Mouse (Mus musculus): ENCODE measurements at regions not wholly inside any gene's neighbourhood (a gene's known extent, or its start where the extent isn't known, plus 50 kb on each side); places are given as distances from the start of the nearest gene placed in this dataset.

GRCm38 (mm10) chr15:90819949-90820655 is 140.9 kb upstream of the Cpne8 start:
- Histone ChIP-seq H3K4me1 (ENCODE audit: control insufficient read depth, insufficient read depth, low read length) (no peaks in the 10 kb centered on the region), H3K9me3 (replicated peaks; ENCODE audit: control insufficient read depth, low read length) (no peaks in the 10 kb centered on the region), H3K36me3 (replicated peaks; ENCODE audit: control insufficient read depth, insufficient read depth, low read depth, low read length) (no peaks in the 10 kb centered on the region), H3K9ac (replicated peaks; ENCODE audit: low read length) (no peak overlapping the region), H3K27ac (replicated peaks; ENCODE audit: low read depth, low read length) (no peak overlapping the region), H3K4me2 (ENCODE audit: low read depth, low read length) (no peak overlapping the region), H3K4me3 (ENCODE audit: low read depth, low read length) (no peak overlapping the region), H3K27me3 (ENCODE audit: control insufficient read depth, insufficient read depth, low read length) (no peaks in the 10 kb centered on the region)
- ATAC-seq (replicated peaks; ENCODE audit: insufficient number of reproducible peaks, low FRiP score, low TSS enrichment, low read depth) (no peak), DNase-seq (ENCODE audit: low spot score) (no peak)
- 40% methylated on average over 14 of the region's 14 CpGs for WGBS

GRCm38 (mm10) chr15:90818161-90818560 is 138.9 kb upstream of the Cpne8 start:
- Histone ChIP-seq H3K9ac (replicated peaks; ENCODE audit: low read length) (no peak overlapping the region), H3K27me3 (ENCODE audit: control insufficient read depth, insufficient read depth, low read length) (no peaks in the 10 kb centered on the region), H3K4me3 (ENCODE audit: low read depth, low read length) (no peak overlapping the region), H3K9me3 (replicated peaks; ENCODE audit: control insufficient read depth, low read length) (no peaks in the 10 kb centered on the region), H3K36me3 (replicated peaks; ENCODE audit: control insufficient read depth, insufficient read depth, low read depth, low read length) (no peaks in the 10 kb centered on the region), H3K27ac (replicated peaks; ENCODE audit: low read depth, low read length) (no peak overlapping the region), H3K4me1 (ENCODE audit: control insufficient read depth, insufficient read depth, low read length) (no peaks in the 10 kb centered on the region), H3K4me2 (ENCODE audit: low read depth, low read length) (no peak overlapping the region)
- DNase-seq (ENCODE audit: low spot score) (no peak), ATAC-seq (replicated peaks; ENCODE audit: insufficient number of reproducible peaks, low FRiP score, low TSS enrichment, low read depth) (no peak)
- WGBS = 85% methylated on average over 4 of the region's 4 CpGs

- WGBS = 70% methylated on average over 5 of the region's 5 CpGs
- Histone ChIP-seq H3K9me3 (replicated peaks; ENCODE audit: control insufficient read depth, low read length) (no peaks in the 10 kb centered on the region), H3K36me3 (replicated peaks; ENCODE audit: control insufficient read depth, insufficient read depth, low read depth, low read length) (no peaks in the 10 kb centered on the region), H3K4me2 (ENCODE audit: low read depth, low read length) (no peak overlapping the region), H3K4me1 (ENCODE audit: control insufficient read depth, insufficient read depth, low read length) (no peaks in the 10 kb centered on the region), H3K4me3 (ENCODE audit: low read depth, low read length) (no peak overlapping the region), H3K27me3 (ENCODE audit: control insufficient read depth, insufficient read depth, low read length) (no peaks in the 10 kb centered on the region), H3K9ac (replicated peaks; ENCODE audit: low read length) (no peak overlapping the region), H3K27ac (replicated peaks; ENCODE audit: low read depth, low read length) (no peak overlapping the region)
- no peak for ATAC-seq (replicated peaks; ENCODE audit: insufficient number of reproducible peaks, low FRiP score, low TSS enrichment, low read depth)
- DNase-seq (ENCODE audit: low spot score) = no peak
These were observed 134.7 kb upstream of the Cpne8 start for GRCm38 (mm10) chr15:90813907-90814306.

GRCm38 (mm10) chr15:90810341-90810740 is 131.1 kb upstream of the Cpne8 start:
- ATAC-seq (replicated peaks; ENCODE audit: insufficient number of reproducible peaks, low FRiP score, low TSS enrichment, low read depth) (no peak), DNase-seq (ENCODE audit: low spot score) (no peak)
- 77% methylated on average over 3 of the region's 3 CpGs for WGBS
- H3K9ac ChIP-seq (replicated peaks; ENCODE audit: low read length) = no peak overlapping the region
- no peaks in the 10 kb centered on the region for H3K27me3 ChIP-seq (ENCODE audit: control insufficient read depth, insufficient read depth, low read length)
- no peak overlapping the region for H3K4me2 ChIP-seq (ENCODE audit: low read depth, low read length)
- no peaks in the 10 kb centered on the region for H3K36me3 ChIP-seq (replicated peaks; ENCODE audit: control insufficient read depth, insufficient read depth, low read depth, low read length)
- no peak overlapping the region for H3K27ac ChIP-seq (replicated peaks; ENCODE audit: low read depth, low read length)
- no peaks in the 10 kb centered on the region for H3K9me3 ChIP-seq (replicated peaks; ENCODE audit: control insufficient read depth, low read length)
- no peak overlapping the region for H3K4me3 ChIP-seq (ENCODE audit: low read depth, low read length)
- H3K4me1 ChIP-seq (ENCODE audit: control insufficient read depth, insufficient read depth, low read length) = no peaks in the 10 kb centered on the region

- H3K9me3 ChIP-seq (replicated peaks; ENCODE audit: control insufficient read depth, low read length) = no peaks in the 10 kb centered on the region
- H3K4me3 ChIP-seq (ENCODE audit: low read depth, low read length) = no peak overlapping the region
- WGBS = 80% methylated on average over 6 of the region's 6 CpGs
- DNase-seq (ENCODE audit: low spot score) (no peak), ATAC-seq (replicated peaks; ENCODE audit: insufficient number of reproducible peaks, low FRiP score, low TSS enrichment, low read depth) (no peak)
- no peak overlapping the region for H3K9ac ChIP-seq (replicated peaks; ENCODE audit: low read length)
- H3K4me1 ChIP-seq (ENCODE audit: control insufficient read depth, insufficient read depth, low read length) = no peaks in the 10 kb centered on the region
- no peaks in the 10 kb centered on the region for H3K27me3 ChIP-seq (ENCODE audit: control insufficient read depth, insufficient read depth, low read length)
- no peak overlapping the region for H3K4me2 ChIP-seq (ENCODE audit: low read depth, low read length)
- no peaks in the 10 kb centered on the region for H3K36me3 ChIP-seq (replicated peaks; ENCODE audit: control insufficient read depth, insufficient read depth, low read depth, low read length)
- no peak overlapping the region for H3K27ac ChIP-seq (replicated peaks; ENCODE audit: low read depth, low read length)
These were observed 129.0 kb upstream of the Cpne8 start for GRCm38 (mm10) chr15:90808236-90808635.

- Histone ChIP-seq H3K4me1 (ENCODE audit: control insufficient read depth, insufficient read depth, low read length) (no peaks in the 10 kb centered on the region), H3K9ac (replicated peaks; ENCODE audit: low read length) (no peak overlapping the region), H3K27ac (replicated peaks; ENCODE audit: low read depth, low read length) (no peak overlapping the region), H3K27me3 (ENCODE audit: control insufficient read depth, insufficient read depth, low read length) (no peaks in the 10 kb centered on the region), H3K36me3 (replicated peaks; ENCODE audit: control insufficient read depth, insufficient read depth, low read depth, low read length) (no peaks in the 10 kb centered on the region), H3K4me3 (ENCODE audit: low read depth, low read length) (no peak overlapping the region), H3K9me3 (replicated peaks; ENCODE audit: control insufficient read depth, low read length) (no peaks in the 10 kb centered on the region), H3K4me2 (ENCODE audit: low read depth, low read length) (no peak overlapping the region)
- WGBS = 72% methylated on average over 7 of the region's 8 CpGs
- DNase-seq (ENCODE audit: low spot score) (no peak), ATAC-seq (replicated peaks; ENCODE audit: insufficient number of reproducible peaks, low FRiP score, low TSS enrichment, low read depth) (no peak)
These were observed 118.8 kb upstream of the Cpne8 start for GRCm38 (mm10) chr15:90798056-90798455.

- Histone ChIP-seq H3K36me3 (replicated peaks; ENCODE audit: control insufficient read depth, insufficient read depth, low read depth, low read length) (no peaks in the 10 kb centered on the region), H3K4me2 (ENCODE audit: low read depth, low read length) (no peak overlapping the region), H3K27me3 (ENCODE audit: control insufficient read depth, insufficient read depth, low read length) (no peaks in the 10 kb centered on the region), H3K27ac (replicated peaks; ENCODE audit: low read depth, low read length) (no peak overlapping the region), H3K9me3 (replicated peaks; ENCODE audit: control insufficient read depth, low read length) (no peaks in the 10 kb centered on the region), H3K9ac (replicated peaks; ENCODE audit: low read length) (no peak overlapping the region), H3K4me3 (ENCODE audit: low read depth, low read length) (no peak overlapping the region), H3K4me1 (ENCODE audit: control insufficient read depth, insufficient read depth, low read length) (no peaks in the 10 kb centered on the region)
- DNase-seq (ENCODE audit: low spot score) = no peak
- no peak for ATAC-seq (replicated peaks; ENCODE audit: insufficient number of reproducible peaks, low FRiP score, low TSS enrichment, low read depth)
- WGBS = 85% methylated on average over 5 of the region's 5 CpGs
These were observed 110.7 kb upstream of the Cpne8 start for GRCm38 (mm10) chr15:90789941-90790340.

- Histone ChIP-seq H3K27ac (replicated peaks; ENCODE audit: low read depth, low read length) (no peak overlapping the region), H3K9me3 (replicated peaks; ENCODE audit: control insufficient read depth, low read length) (no peaks in the 10 kb centered on the region), H3K4me1 (ENCODE audit: control insufficient read depth, insufficient read depth, low read length) (no peaks in the 10 kb centered on the region), H3K4me3 (ENCODE audit: low read depth, low read length) (no peak overlapping the region), H3K4me2 (ENCODE audit: low read depth, low read length) (no peak overlapping the region), H3K9ac (replicated peaks; ENCODE audit: low read length) (no peak overlapping the region), H3K27me3 (ENCODE audit: control insufficient read depth, insufficient read depth, low read length) (no peaks in the 10 kb centered on the region), H3K36me3 (replicated peaks; ENCODE audit: control insufficient read depth, insufficient read depth, low read depth, low read length) (no peaks in the 10 kb centered on the region)
- no peak for ATAC-seq (replicated peaks; ENCODE audit: insufficient number of reproducible peaks, low FRiP score, low TSS enrichment, low read depth)
- WGBS = 81% methylated on average over 5 of the region's 5 CpGs
- no peak for DNase-seq (ENCODE audit: low spot score)
These were observed 105.5 kb upstream of the Cpne8 start for GRCm38 (mm10) chr15:90784741-90785140.
